Mouse (Mus musculus) CD4-positive, CD25-positive, alpha-beta regulatory T cell, adult 4 months (primary cell): ENCODE measurements at regions not wholly inside any gene's neighbourhood (a gene's known extent, or its start where the extent isn't known, plus 50 kb on each side); places are given as distances from the start of the nearest gene placed in this dataset.

Experiments used
- ATAC-seq: one replicate; pipeline ENCODE4 v1.8.0; 2017

- ATAC-seq, result no peak
Observed at GRCm38 (mm10) chr17:51248543-51248942, 69.4 kb upstream of the Tbc1d5 start.

GRCm38 (mm10) chr17:51246038-51246437 lies 66.9 kb upstream of the Tbc1d5 start:
- no peak for ATAC-seq

- ATAC-seq, result no peak
Observed at GRCm38 (mm10) chr17:51240360-51240993, 61.3 kb upstream of the Tbc1d5 start.

GRCm38 (mm10) chr17:51239465-51239864 lies 60.3 kb upstream of the Tbc1d5 start:
- no peak for ATAC-seq
